Mouse (Mus musculus): ENCODE data around the gene Pabpc4. TPM values are rescaled to one million over a fixed set of nuclear protein-coding genes. Genes with fewer than 3 reads are reported as not detected.

Gene Pabpc4
- total RNA-seq, 2 experiments from 2014 or later: 45.9 to 47.6 TPM

- H3K27ac ChIP-seq: no peak overlapping the region
- TF ChIP-seq CTCF (conservative IDR thresholded peaks at IDR 0.05): no peak
- DNase-seq (ENCODE audit: low spot score in 2 of 2): no peak
- no peak overlapping the region; the same call in 1 of the 2 replicates for H3K4me3 ChIP-seq
Observed at GRCm38 (mm10) chr4:123343471-123343789, 81.3 kb downstream of the Pabpc4 start.

Other genes starting within 250 kb of the Pabpc4 start
- 10 to 100 TPM; 27.5 to 29.4 TPM for gene Trit1, start 245.8 kb upstream of the Pabpc4 start, total RNA-seq (2021)
- gene Bmp8b, start 157.2 kb upstream of the Pabpc4 start, total RNA-seq (2021): under 1 TPM; 0.20 to 0.29 TPM
- not detected for gene Oxct2b, start 146.1 kb upstream of the Pabpc4 start, total RNA-seq (2021)
- 10 to 100 TPM; 21.5 to 21.9 TPM for gene Ppie, start 122.4 kb upstream of the Pabpc4 start, total RNA-seq (2021)
- gene Hpcal4, start 79.1 kb upstream of the Pabpc4 start, total RNA-seq (2021): 100 to 1,000 TPM; 493 to 508 TPM
- gene Nt5c1a, start 60.8 kb upstream of the Pabpc4 start, total RNA-seq (2021): 10 to 100 TPM; 14.5 to 15.2 TPM
- 1 to 10 TPM; 3.1 to 3.3 TPM for gene Heyl, start 28.8 kb upstream of the Pabpc4 start, total RNA-seq (2021)
- gene Oxct2a, start 61.3 kb downstream of the Pabpc4 start, total RNA-seq (2021): not detected
- gene Bmp8a, start 80.9 kb downstream of the Pabpc4 start, total RNA-seq (2021): under 1 TPM in 1 of 2 experiments, not detected in 1; 0.15 TPM

Measured in layer of hippocampus, adult 2 months (tissue).